Mouse (Mus musculus) thymus, postnatal 36 days (tissue): ENCODE data around the gene Ttc13.

Experiments
- DNase-seq, 2 experiments: peaks; one replicate each; pipeline ENCODE4 v3.0.0; 2022; ENCODE audit warnings: mixed read lengths in 2 of 2

Ttc13 gene

DNA sequence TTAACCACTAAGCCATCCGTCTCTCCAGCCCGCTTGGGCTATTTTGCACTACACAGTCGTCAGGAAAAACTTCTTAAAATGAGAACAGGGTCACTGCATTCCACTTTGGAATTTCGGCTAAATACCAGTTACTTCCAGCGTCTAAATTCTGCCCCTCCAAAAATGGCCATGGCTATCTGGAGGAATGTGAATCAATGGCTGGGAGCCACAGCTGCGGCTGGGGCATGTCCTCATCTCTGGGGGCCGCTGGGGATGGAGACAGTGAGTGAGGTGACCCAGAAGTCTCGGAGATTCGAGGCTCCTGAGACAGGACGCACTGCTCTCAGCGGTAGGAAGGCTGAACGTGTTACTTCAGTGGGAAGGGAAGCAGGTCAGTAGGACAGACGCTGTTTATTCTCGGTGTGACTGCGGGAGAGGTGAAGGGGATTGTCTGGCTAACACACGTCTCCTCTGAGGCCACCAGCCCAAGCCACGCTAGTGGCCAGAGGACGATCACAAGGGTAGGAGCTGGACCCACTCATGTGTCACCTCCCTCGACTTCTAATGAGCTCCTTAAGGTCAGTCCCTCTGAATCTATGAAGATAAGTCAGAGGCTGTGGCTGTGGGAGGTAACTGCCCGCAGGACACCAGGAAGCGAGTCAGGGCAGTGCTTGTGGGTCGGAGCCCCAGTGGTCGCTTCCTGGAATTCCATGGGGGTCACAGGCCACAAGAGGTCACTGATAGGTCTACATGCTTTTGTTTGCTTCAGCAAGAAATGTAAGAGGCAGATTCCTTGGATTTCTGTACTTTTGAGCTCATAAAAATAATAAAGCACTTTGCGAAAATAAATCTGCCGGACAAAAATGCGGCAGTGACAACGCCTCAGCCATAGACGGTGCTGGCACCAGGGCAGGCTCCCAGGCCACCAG, 68.0 kb downstream of the Ttc13 start:
- no peak for DNase-seq

DNA sequence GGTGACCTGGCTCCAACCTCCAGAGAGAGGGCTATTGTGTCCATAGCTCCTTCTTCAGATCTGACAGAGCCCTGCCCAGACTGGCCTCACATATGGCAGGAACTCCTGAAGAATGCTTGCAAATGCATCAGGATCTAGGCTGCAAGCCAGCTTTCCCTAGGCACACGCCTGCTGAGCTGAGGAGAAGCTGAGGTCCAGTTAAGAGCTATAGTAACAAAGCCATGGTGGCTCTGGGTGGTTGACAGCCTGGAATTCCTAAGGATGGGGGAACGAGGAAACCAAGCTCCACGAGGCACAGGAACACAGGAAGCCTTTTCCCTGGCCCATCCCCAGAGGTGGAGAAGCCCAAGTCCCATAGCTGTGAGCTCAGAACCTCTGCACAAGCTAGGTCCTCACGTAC, 69.2 kb downstream of the Ttc13 start:
- DNase-seq = no peak

DNA sequence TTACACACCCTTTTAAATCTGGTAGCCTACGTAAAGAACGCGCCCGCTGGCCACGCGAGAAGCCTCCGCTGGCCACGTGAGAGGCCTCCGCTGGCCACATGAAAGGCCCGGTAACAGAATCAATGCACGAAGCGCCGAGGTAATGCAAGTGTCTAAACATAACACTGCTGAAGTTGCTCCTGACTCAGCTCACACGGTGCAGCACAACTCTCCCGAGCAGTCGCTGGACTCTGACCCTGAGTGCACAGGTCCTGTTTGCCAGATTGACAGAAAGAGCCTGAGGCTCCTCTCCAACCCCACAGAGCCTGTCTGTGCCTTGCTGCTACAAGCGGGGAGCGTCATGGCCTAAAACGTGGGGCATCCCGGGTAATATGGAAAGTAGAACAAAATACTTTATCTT, 70.0 kb downstream of the Ttc13 start:
- DNase-seq = no peak

DNA sequence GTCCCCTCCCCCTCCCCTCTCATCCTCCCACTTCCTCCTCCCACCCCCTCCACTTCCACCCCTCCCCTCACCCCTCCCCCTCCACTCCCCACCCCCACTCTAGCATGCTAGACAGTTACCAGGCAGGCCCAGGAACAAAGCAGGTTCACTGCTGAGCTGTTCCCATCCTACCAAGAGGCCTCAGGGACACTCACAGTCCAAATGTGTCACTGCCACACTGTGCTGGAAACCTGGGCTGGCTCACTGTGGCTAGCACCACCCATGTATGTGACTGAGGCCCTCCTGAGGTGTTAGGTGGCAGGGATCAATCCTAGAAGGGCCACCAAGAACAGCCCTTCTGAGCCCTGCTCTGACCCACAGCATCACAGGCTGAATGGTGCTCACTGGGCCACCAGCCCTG, 73.5 kb downstream of the Ttc13 start:
- DNase-seq = no peak

DNA sequence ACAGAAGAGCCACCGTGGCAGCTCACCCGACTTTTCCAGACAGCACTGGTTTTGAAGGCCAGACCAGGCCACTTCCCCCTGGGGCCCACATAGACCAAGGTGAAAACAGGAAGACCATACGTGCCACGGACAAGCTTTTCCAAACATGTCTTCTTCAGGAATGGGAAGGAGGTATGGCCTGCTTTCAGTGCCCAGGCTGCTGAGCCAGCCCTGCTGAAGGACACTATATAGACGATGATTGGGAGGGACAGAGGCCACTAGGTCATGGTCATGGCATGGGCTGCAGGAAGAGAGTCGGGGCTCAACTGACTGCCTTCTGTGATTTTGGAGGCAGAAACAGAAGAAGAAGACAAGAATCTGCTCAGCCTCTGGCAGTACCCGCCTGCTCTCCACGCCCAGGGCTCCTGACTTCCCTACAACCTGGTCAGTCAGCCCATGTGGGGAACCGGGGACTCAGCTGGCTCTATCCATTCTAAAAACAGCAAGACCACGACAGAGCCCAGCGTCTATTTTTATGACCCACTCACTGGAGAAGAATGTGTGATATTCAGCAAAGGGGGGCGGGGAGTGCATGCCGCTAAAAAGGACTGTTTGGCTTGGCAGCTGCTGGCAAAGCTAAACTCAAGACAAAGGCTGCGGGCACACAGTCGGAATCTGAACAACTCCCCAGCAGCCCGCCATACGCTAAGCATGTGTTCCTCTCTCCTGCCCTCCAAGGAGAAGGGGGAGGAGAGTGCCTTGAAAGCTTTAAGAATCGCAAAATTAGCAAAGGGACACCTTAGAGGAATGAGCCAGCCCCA, 78.0 kb downstream of the Ttc13 start:
- no peak for DNase-seq

DNA sequence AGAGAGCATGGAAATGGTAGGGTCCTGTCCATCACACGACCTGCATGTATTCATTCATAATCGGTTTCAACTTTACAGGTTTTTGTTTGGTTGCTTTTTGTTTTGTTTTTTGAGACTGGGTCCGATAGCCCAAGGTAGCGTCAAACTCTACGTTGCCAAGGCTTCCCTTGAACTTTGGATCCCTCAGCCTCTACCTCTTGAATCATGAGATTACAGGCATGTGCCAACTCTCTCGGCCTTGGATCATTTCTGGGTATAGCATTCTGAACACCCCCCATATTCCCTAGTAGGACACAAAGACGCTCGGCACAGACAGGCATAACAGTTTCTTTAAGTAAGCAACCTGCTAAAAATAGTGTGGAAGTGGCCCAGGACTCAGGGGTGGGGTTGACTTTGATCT, 80.2 kb downstream of the Ttc13 start:
- DNase-seq = no peak

DNA sequence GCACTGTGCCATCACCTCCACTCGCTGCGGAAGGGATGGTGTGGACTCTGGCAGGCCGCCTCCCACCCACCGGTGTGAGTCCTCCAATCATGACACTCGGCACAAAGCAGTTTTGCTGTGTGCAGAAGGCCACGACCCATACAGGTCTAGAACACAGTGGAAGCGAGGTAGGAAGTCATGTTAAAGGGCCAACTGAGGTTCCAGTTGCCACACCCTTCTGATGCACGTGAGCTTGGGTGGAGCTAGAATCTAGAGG, 86.6 kb downstream of the Ttc13 start:
- no peak for DNase-seq

DNA sequence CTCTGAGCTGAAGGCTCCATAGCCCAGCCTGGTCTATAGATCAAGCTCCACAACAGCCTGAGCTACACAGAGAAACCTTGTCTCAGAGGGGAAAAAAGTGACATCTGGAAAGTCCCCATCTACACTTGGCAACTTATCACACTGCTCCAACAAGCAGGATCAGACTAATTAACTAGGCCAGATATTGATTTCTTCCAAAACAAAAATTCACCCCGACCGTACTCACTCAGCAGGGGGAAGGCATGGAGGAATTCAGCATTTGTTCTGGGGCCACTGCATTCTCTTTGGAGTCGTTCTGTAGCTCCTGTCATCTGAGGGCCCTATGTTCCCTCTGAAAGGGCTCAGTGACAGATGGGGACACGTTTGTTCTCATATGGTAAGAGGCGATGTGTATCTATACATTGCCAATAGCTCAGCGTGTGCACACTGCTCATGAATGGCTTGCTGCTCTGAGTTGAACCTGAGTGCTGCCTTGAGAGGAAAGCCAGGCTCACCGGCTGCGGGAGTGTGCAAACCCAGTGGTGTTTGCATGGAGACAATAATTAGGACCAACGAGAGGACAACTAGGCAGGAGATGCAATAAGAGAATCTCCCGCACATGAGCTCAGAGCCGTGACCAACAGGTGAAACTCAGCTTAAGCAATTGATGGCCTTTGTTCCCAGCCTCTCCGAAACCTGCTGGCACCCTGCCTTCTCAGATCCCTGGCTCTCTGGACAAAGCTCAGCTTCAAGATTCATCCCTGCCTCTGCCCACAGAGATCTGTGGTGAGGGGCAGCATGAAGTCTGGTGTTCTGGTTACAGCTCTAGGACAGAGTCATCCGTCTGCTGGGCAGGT, 87.2 kb downstream of the Ttc13 start:
- DNase-seq = no peak

DNA sequence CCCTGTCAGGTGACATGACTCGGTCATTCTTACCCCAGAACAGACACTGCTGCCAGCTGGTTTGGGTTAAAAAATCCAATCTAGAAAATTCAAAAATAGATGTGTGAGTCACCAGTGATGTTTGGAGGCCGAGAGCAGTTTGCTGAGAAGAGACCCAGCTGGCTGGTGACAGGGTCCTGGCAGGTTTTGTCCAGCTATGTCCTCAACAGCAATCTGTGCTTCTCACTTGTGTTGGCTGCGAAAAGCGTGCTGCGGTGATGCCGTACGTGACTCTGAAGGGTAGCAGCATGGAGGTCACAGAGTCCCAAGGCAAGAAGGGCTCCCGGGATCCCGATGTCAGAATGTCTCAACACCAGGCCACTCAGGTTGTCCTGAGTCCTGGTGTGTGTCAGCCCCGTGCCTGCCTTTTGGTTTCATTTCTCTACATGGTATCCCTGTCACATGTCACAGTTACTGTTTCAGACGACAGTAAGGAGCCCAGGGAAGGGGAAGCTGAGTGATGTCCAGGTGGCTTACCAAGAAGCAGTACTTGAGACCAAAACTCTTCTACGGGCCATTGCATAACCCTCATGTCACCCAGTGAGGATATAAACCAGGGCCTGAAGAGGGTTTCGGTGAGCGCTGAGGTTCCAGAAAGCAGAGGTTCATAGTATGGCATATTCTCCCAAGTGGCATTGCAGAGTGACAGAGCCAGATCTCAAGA, 88.6 kb downstream of the Ttc13 start:
- DNase-seq = no peak

DNA sequence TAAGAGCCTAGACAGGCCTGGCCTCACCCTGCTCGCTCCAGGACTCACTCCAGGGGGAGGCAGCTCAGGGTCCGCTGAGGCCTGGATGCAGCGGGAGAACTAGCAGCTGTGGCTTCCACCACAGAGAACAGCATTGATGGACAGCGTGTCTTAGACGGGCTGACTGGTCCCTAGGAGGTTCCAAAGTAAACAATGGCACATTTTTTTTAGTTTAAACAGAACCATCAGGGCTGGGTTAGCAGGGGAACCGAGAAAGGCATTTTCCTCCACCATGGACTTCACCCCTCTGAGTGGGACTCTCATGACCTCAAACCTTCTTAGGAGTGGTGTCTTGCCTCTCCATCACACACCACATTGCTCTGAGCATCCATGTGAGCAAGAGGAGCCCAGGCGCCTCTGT, 89.8 kb downstream of the Ttc13 start:
- DNase-seq = no peak

DNA sequence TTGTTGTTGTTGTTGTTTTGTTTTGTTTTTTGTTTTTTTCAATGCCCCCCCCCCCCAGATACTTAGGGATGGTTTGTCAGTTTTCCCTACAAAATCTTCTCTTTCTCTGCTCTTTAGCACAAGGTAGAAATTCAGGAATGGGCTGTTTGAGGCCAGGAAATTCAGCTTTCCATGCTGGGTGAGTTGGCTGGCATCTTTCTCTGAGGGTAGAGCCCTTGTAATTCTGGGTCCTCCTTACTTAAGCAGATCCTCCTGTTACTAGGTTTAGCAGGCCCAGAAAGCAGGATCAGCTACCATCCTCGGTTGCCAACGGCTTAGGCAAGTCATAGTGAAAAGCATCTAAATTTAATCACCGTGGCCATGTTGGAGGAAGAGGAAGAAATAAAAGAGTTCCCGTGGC, 90.9 kb downstream of the Ttc13 start:
- no peak for DNase-seq

DNA sequence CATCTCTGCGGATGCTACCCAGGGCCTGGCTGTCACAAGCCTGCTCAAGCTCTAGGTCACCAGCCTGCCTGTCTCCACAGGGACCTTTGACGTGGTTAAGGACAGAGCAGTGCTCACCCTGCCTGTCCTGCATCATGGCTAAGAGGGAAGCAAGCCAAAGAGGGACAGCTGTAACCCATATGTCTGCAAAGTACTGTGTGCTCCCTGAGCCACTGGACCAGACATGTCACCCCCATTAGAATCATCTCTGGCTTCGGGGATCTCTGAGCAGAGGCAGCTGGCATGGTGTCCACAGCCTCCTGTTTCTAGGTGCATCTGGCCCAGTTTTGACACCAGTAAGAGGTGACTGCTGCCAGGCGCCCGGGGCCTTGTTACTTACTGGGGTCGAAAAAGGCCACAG, 91.3 kb downstream of the Ttc13 start:
- DNase-seq = no peak

DNA sequence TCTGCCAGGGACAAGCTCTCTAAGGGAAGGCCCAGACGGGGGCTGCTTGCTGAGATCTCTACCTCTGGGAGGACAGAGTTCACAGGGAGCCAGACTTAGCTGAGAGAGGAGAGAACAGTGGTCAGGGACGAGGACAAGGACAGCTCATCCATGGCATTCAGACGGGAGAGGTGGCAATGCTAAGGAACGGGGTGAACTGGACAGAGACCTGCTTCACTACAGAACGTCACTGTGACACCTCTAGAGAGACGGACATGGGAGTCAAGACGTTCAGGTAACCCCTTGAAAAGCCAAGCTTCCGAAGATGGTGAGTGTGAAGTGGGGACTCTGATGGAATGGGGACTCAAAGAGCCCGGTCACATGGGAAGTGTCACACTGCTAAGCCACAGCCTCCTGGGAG, 95.5 kb downstream of the Ttc13 start:
- DNase-seq = no peak
